Mouse (Mus musculus) left cerebral cortex, adult 11 months (tissue): Measurements from ENCODE around the gene Mdga1.

Experiments
- DNase-seq: peaks from one replicate; pipeline ENCODE4 v3.0.0; 2022; ENCODE audit warnings: low spot score

Gene Mdga1

GRCm38 (mm10) chr17:29918791-29919551, 50.9 kb downstream of the Mdga1 start:
- DNase-seq: no peak

- DNase-seq: no peak
These were observed 52.9 kb downstream of the Mdga1 start for GRCm38 (mm10) chr17:29916968-29917367.

GRCm38 (mm10) chr17:29915820-29916219, 54.1 kb downstream of the Mdga1 start:
- no peak for DNase-seq

- DNase-seq: no peak
These were observed 56.5 kb downstream of the Mdga1 start for GRCm38 (mm10) chr17:29913301-29913965.

- DNase-seq: no peak
These were observed 57.2 kb downstream of the Mdga1 start for GRCm38 (mm10) chr17:29912733-29913132.

- no peak for DNase-seq
These were observed 60.9 kb downstream of the Mdga1 start for GRCm38 (mm10) chr17:29909031-29909430.

GRCm38 (mm10) chr17:29904694-29905093, 65.2 kb downstream of the Mdga1 start:
- no peak for DNase-seq

- DNase-seq: no peak
These were observed 67.3 kb downstream of the Mdga1 start for GRCm38 (mm10) chr17:29902406-29903155.

- no peak for DNase-seq
These were observed 69.6 kb downstream of the Mdga1 start for GRCm38 (mm10) chr17:29900289-29900688.

- no peak for DNase-seq
These were observed 73.5 kb downstream of the Mdga1 start for GRCm38 (mm10) chr17:29896181-29897054.

GRCm38 (mm10) chr17:29895566-29895965, 74.3 kb downstream of the Mdga1 start:
- no peak for DNase-seq

- DNase-seq: no peak
These were observed 74.9 kb downstream of the Mdga1 start for GRCm38 (mm10) chr17:29894965-29895364.

- DNase-seq: no peak
These were observed 79.3 kb downstream of the Mdga1 start for GRCm38 (mm10) chr17:29890451-29891110.

GRCm38 (mm10) chr17:29888981-29889980, 80.6 kb downstream of the Mdga1 start:
- DNase-seq: no peak

- no peak for DNase-seq
These were observed 81.7 kb downstream of the Mdga1 start for GRCm38 (mm10) chr17:29887881-29888826.

GRCm38 (mm10) chr17:29887271-29887880, 82.5 kb downstream of the Mdga1 start:
- no peak for DNase-seq

GRCm38 (mm10) chr17:29886655-29887251, 83.1 kb downstream of the Mdga1 start:
- DNase-seq: no peak

GRCm38 (mm10) chr17:29886061-29886460, 83.8 kb downstream of the Mdga1 start:
- no peak for DNase-seq
